Mouse (Mus musculus) c-Kit-negative CD71-positive TER-119-positive erythroid progenitor cells, embryonic 14.5 days (primary cell): ENCODE data around the gene Btbd8.
A peak's percentile ranks its signal among the peaks of the same experiment; 100 is the strongest.

Experiments
- DNase-seq: peaks from one replicate; pipeline ENCODE4 v3.0.0-alpha.2; 2013; ENCODE audit warnings: low read depth, low spot score

Btbd8 gene

GRCm38 (mm10) chr5:107518602-107519001 is 80.8 kb downstream of the Btbd8 start:
- no peak for DNase-seq

- no peak for DNase-seq
Measured at GRCm38 (mm10) chr5:107521386-107521785, 83.6 kb downstream of the Btbd8 start.

GRCm38 (mm10) chr5:107521897-107522296 is 84.1 kb downstream of the Btbd8 start:
- no peak for DNase-seq

- DNase-seq = no peak
Measured at GRCm38 (mm10) chr5:107524281-107524680, 86.5 kb downstream of the Btbd8 start.

GRCm38 (mm10) chr5:107528856-107529255 is 91.1 kb downstream of the Btbd8 start:
- no peak for DNase-seq

GRCm38 (mm10) chr5:107533590-107533989 is 95.8 kb downstream of the Btbd8 start:
- no peak for DNase-seq

GRCm38 (mm10) chr5:107534581-107534980 is 96.8 kb downstream of the Btbd8 start, which contains the start of gene 1700028K03Rik:
TSS of gene 1700028K03Rik (plus strand) at chr5:107534709.
- DNase-seq = no peak

GRCm38 (mm10) chr5:107541696-107542095 is 103.9 kb downstream of the Btbd8 start:
- no peak for DNase-seq

- DNase-seq = no peak
Measured at GRCm38 (mm10) chr5:107545927-107546326, 108.1 kb downstream of the Btbd8 start.

- DNase-seq = peak; percentile 60
Measured at GRCm38 (mm10) chr5:107547955-107548354, 110.2 kb downstream of the Btbd8 start.

GRCm38 (mm10) chr5:107548444-107548843 is 110.6 kb downstream of the Btbd8 start:
- no peak for DNase-seq

GRCm38 (mm10) chr5:107554336-107554735 is 116.5 kb downstream of the Btbd8 start:
- DNase-seq = no peak

GRCm38 (mm10) chr5:107556969-107557368 is 119.2 kb downstream of the Btbd8 start:
- DNase-seq = no peak
